Mouse (Mus musculus) erythroblast, embryonic 14.5 days (primary cell): Measurements from ENCODE around the gene Apoa2.

Source experiments
- GATA1 ChIP-seq: IDR thresholded peaks from 2 replicates; pipeline ENCODE4 v1.6.1; 2012; ENCODE audit warnings: low read length, inconsistent platforms, mixed read lengths
- TAL1 ChIP-seq: IDR thresholded peaks from 3 replicates; pipeline ENCODE4 v1.6.1; 2012; ENCODE audit warnings: low read length, inconsistent platforms, mixed read lengths

- TF ChIP-seq GATA1 = no peak
- no peak for TF ChIP-seq TAL1
Observed at GRCm38 (mm10) chr1:171263666-171264461, 39.0 kb downstream of the Apoa2 start.
